Mouse (Mus musculus) embryo, embryonic 11.5 days (tissue): ENCODE data around the gene Stk40.
"Not testable (repeated sequence)": the region's sequence is repeated elsewhere in the genome, so short reads cannot be mapped to it uniquely, and the experiment has no call there.

Experiments used
- DNase-seq: peaks from one replicate; pipeline ENCODE4 v3.0.0-alpha.2; 2012; ENCODE audit warnings: low read depth, low spot score

The Stk40 gene

DNA sequence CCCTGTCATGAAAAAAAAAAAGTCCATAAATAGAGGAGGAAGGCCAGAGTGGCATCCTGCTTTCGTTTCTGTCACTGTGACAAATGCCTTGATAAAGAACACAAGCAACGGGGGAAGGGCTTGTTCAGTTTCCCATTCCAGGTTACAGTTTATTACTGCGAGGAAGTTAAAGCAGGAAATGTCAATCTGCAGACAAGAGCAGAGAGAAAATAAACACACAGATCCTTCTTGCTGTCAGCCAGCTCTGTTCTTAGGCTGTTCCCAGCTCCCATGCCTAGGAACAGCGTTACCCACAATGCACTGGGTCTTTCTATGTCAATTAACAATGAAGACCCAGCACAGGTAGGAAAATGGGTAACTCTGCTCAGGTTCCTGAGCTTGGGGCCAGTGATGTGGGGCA lies 51.4 kb downstream of the Stk40 start:
- no peak for DNase-seq

GRCm38 (mm10) chr4:126155869-126156268 lies 52.1 kb downstream of the Stk40 start:
- no peak for DNase-seq

DNA sequence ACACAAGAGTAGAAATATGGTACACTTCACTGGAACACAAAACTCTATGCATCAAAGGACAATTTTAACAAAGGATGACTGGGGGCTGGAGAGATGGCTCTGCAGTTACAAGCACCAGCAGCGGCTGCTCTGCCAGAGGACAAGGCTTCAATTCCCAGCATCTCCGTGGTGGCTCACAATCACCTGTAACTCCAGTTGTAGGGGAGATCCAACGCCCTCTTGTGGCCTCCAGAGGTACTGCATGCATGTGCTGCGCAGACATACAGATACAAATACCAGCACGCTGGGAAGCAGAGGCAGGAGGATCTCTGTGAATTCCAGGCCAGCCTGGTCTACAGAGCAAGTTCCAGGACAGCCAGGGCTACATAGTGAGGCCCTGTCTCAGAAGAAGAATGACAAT lies 52.9 kb downstream of the Stk40 start:
- DNase-seq: no peak

DNA sequence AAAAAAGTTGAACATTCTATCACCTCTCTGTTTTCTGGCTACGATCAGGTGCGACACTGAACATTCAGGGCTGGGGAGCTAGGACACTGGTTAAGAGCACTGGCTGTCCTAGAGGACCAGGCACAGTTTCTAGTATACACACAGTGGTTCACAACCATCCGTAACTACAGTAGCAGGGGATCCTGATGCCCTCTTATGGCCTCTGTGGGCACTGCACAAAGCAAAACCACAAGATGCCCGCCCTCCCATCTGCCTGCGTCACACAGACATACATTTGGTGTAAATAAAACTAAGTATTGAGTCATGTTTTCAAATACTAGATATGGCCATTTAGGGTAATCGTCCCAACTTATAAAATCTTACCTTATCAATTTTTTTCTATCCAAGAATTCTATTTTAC lies 53.8 kb downstream of the Stk40 start:
- no peak for DNase-seq

DNA sequence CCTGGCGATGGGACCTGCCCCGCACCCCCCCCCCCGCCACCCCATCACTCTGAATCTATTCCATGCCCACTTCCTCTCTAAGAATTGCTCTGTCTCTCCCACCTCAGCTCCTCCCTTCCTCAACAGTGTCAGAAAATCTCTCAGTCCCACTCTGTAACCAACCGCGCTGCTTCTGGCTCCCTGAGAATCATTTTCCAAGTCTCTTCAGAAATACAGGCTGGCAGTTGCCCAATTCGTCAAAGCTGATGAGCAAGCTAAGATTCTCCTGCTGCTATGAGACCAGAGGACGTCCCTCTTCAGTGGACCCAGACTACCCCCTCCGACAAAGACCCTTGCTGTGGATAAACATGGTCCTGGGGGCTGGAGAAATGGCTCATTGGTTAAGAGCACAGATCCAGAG lies 55.7 kb downstream of the Stk40 start:
- DNase-seq: no peak

GRCm38 (mm10) chr4:126160981-126161380 lies 57.2 kb downstream of the Stk40 start:
- no peak for DNase-seq

DNA sequence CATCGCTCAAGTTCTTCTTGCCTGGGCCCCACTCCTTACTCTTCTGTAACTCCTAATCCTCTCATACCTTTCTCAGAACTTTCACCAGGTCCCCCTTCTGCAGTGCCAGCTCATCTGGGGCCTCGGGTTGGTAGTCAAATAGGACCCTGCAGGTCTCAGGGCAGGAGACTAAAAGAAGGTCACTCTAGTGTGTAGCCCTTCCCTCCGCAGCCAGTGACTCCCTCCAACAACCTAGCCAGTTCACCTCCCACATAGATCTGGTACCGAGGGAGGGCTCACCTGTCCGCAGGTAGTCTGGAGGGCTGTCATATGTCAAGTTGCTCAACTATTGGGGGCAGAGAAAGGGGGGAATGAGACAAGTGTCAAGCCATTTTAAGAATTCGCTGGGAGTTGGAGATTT lies 57.7 kb downstream of the Stk40 start:
- DNase-seq: no peak

DNA sequence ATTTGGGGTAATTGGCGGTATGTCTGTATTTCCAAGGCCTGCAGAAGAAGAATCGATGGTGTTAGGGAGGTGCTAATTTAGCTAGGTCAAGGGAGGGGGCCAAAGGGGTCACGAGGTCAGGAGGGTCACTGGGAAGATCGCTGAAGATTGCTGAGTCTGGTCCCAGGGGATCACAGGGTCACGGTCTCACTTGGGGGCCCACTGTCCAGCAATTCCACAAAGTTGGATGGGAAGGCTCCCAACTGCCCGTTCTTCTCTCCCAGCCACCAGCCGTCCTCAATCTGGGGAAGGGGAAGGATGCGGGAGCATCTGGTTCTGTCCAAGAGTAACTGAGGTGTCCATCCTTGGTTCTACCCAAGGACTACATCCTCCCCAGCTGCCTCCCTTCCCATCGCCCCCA lies 58.2 kb downstream of the Stk40 start:
- DNase-seq: no peak

GRCm38 (mm10) chr4:126162544-126163066 lies 58.8 kb downstream of the Stk40 start:
- DNase-seq: peak; percentile 72

DNA sequence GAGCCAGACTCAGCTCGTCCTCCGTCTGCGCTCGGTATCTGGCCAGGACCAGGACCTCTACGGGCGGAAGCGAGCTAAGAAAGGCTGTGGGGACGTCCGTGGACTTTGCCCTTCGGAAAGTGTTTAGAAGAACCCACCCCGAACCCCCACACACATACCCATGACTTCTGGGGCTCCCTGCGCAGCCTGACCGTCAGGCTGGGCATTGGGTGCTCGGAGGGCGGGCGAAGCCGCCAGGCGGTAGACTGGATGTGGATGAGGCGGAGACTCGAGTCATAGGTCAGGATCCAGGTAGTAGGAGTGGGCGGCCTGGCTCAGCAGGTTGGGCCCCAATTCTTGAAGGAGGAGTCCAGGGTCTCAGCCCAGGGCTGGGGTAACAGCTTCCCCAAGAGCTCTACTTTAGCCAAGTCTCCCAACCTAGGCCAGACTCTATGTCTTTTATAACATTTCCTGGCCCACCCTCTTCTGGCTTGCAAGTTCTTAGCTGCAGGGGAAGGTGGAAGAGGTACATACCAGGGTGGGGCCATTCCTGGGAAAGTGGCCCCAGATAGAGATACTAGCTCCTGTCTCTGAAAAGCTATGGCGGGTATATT lies 59.4 kb downstream of the Stk40 start, which contains the start of gene Sh3d21:
Sh3d21 (minus strand) TSS at position 425 of the 593 bp plus-strand sequence.
- no peak for DNase-seq

- DNase-seq: no peak
Measured at GRCm38 (mm10) chr4:126163685-126164084, 59.9 kb downstream of the Stk40 start.

GRCm38 (mm10) chr4:126165092-126165491 lies 61.3 kb downstream of the Stk40 start:
- not testable (repeated sequence) for DNase-seq

GRCm38 (mm10) chr4:126166084-126166483 lies 62.3 kb downstream of the Stk40 start:
- DNase-seq: no peak

DNA sequence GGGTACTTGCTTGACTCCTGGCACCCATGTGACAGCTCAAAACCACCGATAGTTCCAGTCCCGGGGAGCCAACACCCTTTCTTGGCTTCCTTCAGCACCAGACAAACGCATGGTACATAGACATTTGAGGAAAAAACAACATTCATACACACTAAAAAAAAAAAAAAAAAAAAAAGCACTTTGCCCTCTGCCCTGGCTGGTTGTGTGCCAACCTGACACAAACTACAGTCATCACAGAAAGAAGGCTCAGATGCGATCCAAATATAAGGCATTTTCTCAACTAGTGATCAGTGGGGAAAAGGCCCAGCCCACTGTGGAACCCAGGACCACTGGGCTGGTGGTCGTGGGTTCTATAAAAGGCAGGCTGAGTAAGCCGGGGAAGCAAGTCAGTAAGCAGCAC lies 65.1 kb downstream of the Stk40 start:
- DNase-seq: no peak

DNA sequence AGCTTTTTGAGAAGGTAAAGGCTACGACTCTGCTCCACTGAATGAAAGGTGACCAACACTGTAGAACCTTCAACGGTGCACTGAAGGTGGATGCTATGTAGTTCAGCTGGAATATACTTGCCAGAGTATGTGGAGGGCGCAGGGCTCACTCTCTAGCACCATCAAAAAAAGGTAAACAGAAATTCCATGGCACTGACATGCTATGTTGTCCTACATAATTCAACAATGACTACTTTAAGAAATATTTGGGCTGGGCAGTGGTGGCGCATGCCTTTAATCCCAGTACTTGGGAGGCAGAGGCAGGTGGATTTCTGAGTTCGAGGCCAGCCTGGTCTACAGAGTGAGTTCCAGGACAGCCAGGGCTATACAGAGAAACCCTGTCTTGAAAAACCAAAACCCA lies 67.0 kb downstream of the Stk40 start:
- not testable (repeated sequence) for DNase-seq

GRCm38 (mm10) chr4:126173800-126174199 lies 70.0 kb downstream of the Stk40 start:
- DNase-seq: no peak

- DNase-seq: not testable (repeated sequence)
Measured at GRCm38 (mm10) chr4:126175980-126176379, 72.2 kb downstream of the Stk40 start.

GRCm38 (mm10) chr4:126181170-126181957 lies 77.6 kb downstream of the Stk40 start:
- DNase-seq: peak; percentile 34

DNA sequence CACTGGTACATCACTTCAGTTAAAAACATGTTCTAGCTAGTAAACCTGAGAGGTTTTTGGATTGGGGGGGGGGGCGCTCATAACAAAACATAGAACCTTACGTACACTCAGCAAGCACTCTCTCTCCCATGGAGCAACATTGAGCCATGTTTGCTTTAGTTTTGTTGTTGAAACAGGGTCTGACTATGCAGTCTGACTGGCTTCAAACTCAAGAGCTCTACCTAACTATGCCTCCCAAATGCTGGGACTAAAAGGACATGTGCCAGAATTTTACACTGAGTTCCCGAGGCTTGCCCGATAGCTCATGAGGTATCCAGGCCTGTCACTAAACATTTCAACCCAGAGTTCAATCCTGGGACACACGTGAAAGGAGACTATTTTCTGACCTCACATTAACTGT lies 79.3 kb downstream of the Stk40 start:
- no peak for DNase-seq

GRCm38 (mm10) chr4:126187096-126187495 lies 83.3 kb downstream of the Stk40 start:
- no peak for DNase-seq
